Mouse (Mus musculus) 3T3-L1 (cell line): ENCODE measurements around the gene Cavin1.

ENCODE experiments used
- DNase-seq: peaks from one replicate; pipeline ENCODE4 v3.0.0-alpha.2; 2015; ENCODE audit warnings: low read depth, low spot score

Gene Cavin1

GRCm38 (mm10) chr11:100914415-100914814 lies 56.3 kb downstream of the Cavin1 start:
- no peak for DNase-seq

- DNase-seq, result peak; percentile 17
Observed at GRCm38 (mm10) chr11:100912401-100913155, 58.1 kb downstream of the Cavin1 start.

DNA sequence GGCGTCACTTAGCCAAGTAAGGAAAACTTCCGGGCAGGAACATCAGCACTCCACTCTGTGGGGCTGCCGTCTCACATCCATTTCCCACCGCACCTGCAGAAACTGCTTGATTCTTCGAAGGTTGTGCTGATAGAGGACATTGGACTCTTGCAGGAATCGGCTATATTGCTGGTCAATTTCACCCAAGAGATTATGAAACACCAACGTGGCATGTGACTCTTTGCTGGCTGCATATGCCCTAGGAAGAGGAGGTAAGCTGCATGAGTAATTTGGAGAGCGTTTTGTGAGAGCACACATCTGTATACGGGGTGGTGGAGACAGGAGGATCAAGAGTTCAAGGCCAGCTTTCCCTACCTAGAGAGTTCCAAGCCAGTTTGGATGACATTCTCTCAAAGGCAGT lies 62.1 kb downstream of the Cavin1 start:
- DNase-seq, result no peak

- no peak for DNase-seq
Observed at GRCm38 (mm10) chr11:100908112-100908511, 62.6 kb downstream of the Cavin1 start.

GRCm38 (mm10) chr11:100906885-100907284 lies 63.8 kb downstream of the Cavin1 start:
- DNase-seq, result no peak
